Mouse (Mus musculus) limb, embryonic 13.5 days (tissue): ENCODE results near the gene Adh4. TPM values are rescaled to one million over a fixed set of nuclear protein-coding genes. Genes with fewer than 3 reads are reported as not detected.
"Not testable (repeated sequence)": the region's sequence is repeated elsewhere in the genome, so short reads cannot be mapped to it uniquely, and the experiment has no call there.

Source experiments
- ATAC-seq: fragments of 200-750 bp; cut with Nextera tagmentation; 2 replicates; pipeline ENCODE4 v1.8.0; 2017; ENCODE audit warnings: low read depth, moderate number of reproducible peaks, moderate TSS enrichment; ENCODE audit not compliant: low FRiP score
- H3K27ac ChIP-seq: fragments of 300-500 bp; sonication (generic); 2 replicates; pipeline ENCODE4 v1.5.1; 2015; ENCODE audit warnings: inconsistent platforms, mild to moderate bottlenecking, moderate library complexity
- H3K27me3 ChIP-seq: fragments of 300-500 bp; sonication (generic); 2 replicates; pipeline ENCODE4 v1.6.1; 2015; ENCODE audit warnings: mild to moderate bottlenecking, inconsistent platforms
- H3K36me3 ChIP-seq: fragments of 300-500 bp; sonication (generic); 2 replicates; pipeline ENCODE4 v1.6.1; 2015; ENCODE audit warnings: inconsistent platforms, mild to moderate bottlenecking, moderate library complexity
- H3K4me1 ChIP-seq: fragments of 300-500 bp; sonication (generic); 2 replicates; pipeline ENCODE4 v1.6.1; 2015; ENCODE audit warnings: inconsistent platforms
- H3K4me2 ChIP-seq: fragments of 300-500 bp; sonication (generic); replicated peaks from 2 replicates; pipeline ENCODE4 v1.6.1; 2015; ENCODE audit warnings: inconsistent platforms, mild to moderate bottlenecking, moderate library complexity
- H3K4me3 ChIP-seq: fragments of 300-500 bp; sonication (generic); 2 replicates; pipeline ENCODE4 v1.5.1; 2015; ENCODE audit warnings: moderate library complexity, mild to moderate bottlenecking, inconsistent platforms
- H3K9ac ChIP-seq: fragments of 300-500 bp; sonication (generic); 2 replicates; pipeline ENCODE4 v1.6.1; 2015; ENCODE audit warnings: mild to moderate bottlenecking, inconsistent platforms
- H3K9me3 ChIP-seq: fragments of 300-500 bp; sonication (generic); 2 replicates; pipeline ENCODE4 v1.6.1; 2016; ENCODE audit warnings: inconsistent platforms
- WGBS: fragments of 180-500 bp; shearing (Covaris S2); methylation state at CpG from one replicate; pipeline ENCODE4 v1.1.7; 2015; 5-methylcytosine and 5-hydroxymethylcytosine counted together
- polyA plus RNA-seq: library from polyadenylated mRNA; unstranded; fragments of >200 nt; fragmentation: Nextera tagmentation; extraction: Ambion mirVana; gene quantifications from 2 replicates; pipeline ENCODE4 v1.2.1, GENCODE M21; 2015

Adh4 gene
- polyA plus RNA-seq, 1 experiment from 2014 or later = not detected

GRCm38 (mm10) chr3:138452169-138452568 is 36.9 kb downstream of the Adh4 start:
- Histone ChIP-seq H3K9ac (no peak overlapping the region), H3K9me3 (no peaks in the 10 kb centered on the region), H3K4me3 (no peak overlapping the region), H3K4me2 (no peak overlapping the region), H3K27me3 (peaks cover 3% of the 10 kb centered on the region; the same call in 1 of the 2 replicates), H3K36me3 (peaks cover 94% of the 10 kb centered on the region), H3K4me1 (peaks cover 15% of the 10 kb centered on the region), H3K27ac (no peak overlapping the region)
- no peak for ATAC-seq
- WGBS = 88% methylated on average over 10 of the region's 10 CpGs

- Histone ChIP-seq H3K4me2 (no peak overlapping the region), H3K27me3 (no peaks in the 10 kb centered on the region), H3K36me3 (peaks cover 94% of the 10 kb centered on the region), H3K9ac (no peak overlapping the region), H3K27ac (no peak overlapping the region), H3K4me1 (peaks cover 10% of the 10 kb centered on the region), H3K9me3 (no peaks in the 10 kb centered on the region), H3K4me3 (no peak overlapping the region)
- WGBS = 88% methylated on average over 1 of the region's 1 CpGs
- no peak for ATAC-seq
Measured at GRCm38 (mm10) chr3:138454234-138454633, 39.0 kb downstream of the Adh4 start.

GRCm38 (mm10) chr3:138454711-138455435 is 39.6 kb downstream of the Adh4 start:
- 88% methylated on average over 13 of the region's 13 CpGs for WGBS
- Histone ChIP-seq H3K9ac (no peak overlapping the region), H3K27me3 (no peaks in the 10 kb centered on the region), H3K9me3 (no peaks in the 10 kb centered on the region), H3K27ac (no peak overlapping the region), H3K4me2 (no peak overlapping the region), H3K36me3 (peaks cover 94% of the 10 kb centered on the region), H3K4me1 (peaks cover 4% of the 10 kb centered on the region; the same call in 1 of the 2 replicates), H3K4me3 (no peak overlapping the region)
- ATAC-seq = no peak

- WGBS = 94% methylated on average over 3 of the region's 3 CpGs
- Histone ChIP-seq H3K4me2 (no peak overlapping the region), H3K27ac (no peak overlapping the region)
Measured at GRCm38 (mm10) chr3:138458441-138458840, 43.2 kb downstream of the Adh4 start.

GRCm38 (mm10) chr3:138460260-138460659 is 45.0 kb downstream of the Adh4 start:
- no peak overlapping the region for H3K4me3 ChIP-seq
- H3K4me1 ChIP-seq = no peaks in the 10 kb centered on the region
- H3K27me3 ChIP-seq = no peaks in the 10 kb centered on the region
- H3K9me3 ChIP-seq = no peaks in the 10 kb centered on the region
- no peak overlapping the region for H3K9ac ChIP-seq
- WGBS = 84% methylated on average over 13 of the region's 13 CpGs
- H3K4me2 ChIP-seq = no peak overlapping the region
- no peak overlapping the region for H3K27ac ChIP-seq
- peaks cover 89% of the 10 kb centered on the region for H3K36me3 ChIP-seq
- no peak for ATAC-seq

More at GRCm38 (mm10) chr3:138458441-138458840, 43.2 kb downstream of the Adh4 start:
- H3K4me3 ChIP-seq = no peak overlapping the region
- no peaks in the 10 kb centered on the region for H3K27me3 ChIP-seq
- no peaks in the 10 kb centered on the region for H3K4me1 ChIP-seq
- no peak overlapping the region for H3K9ac ChIP-seq
- no peak for ATAC-seq
- H3K9me3 ChIP-seq = no peaks in the 10 kb centered on the region
- peaks cover 90% of the 10 kb centered on the region for H3K36me3 ChIP-seq

GRCm38 (mm10) chr3:138461832-138462231 is 46.6 kb downstream of the Adh4 start:
- Histone ChIP-seq H3K4me1 (no peaks in the 10 kb centered on the region), H3K4me2 (no peak overlapping the region), H3K36me3 (peaks cover 88% of the 10 kb centered on the region), H3K9ac (no peak overlapping the region), H3K27ac (no peak overlapping the region), H3K9me3 (no peaks in the 10 kb centered on the region), H3K4me3 (no peak overlapping the region), H3K27me3 (no peaks in the 10 kb centered on the region)
- 93% methylated on average over 3 of the region's 3 CpGs for WGBS
- 0 out of 2 replicates have a peak, but pooled peaks have one; percentile 39 for ATAC-seq

GRCm38 (mm10) chr3:138463137-138463536 is 47.9 kb downstream of the Adh4 start:
- Histone ChIP-seq H3K27me3 (no peaks in the 10 kb centered on the region), H3K4me2 (no peak overlapping the region), H3K4me3 (no peak overlapping the region), H3K9me3 (no peaks in the 10 kb centered on the region), H3K36me3 (peaks cover 85% of the 10 kb centered on the region), H3K4me1 (no peaks in the 10 kb centered on the region), H3K27ac (no peak overlapping the region), H3K9ac (no peak overlapping the region)
- ATAC-seq = peak; percentile 59; the same call in 1 of the 2 replicates
- 86% methylated on average over 2 of the region's 2 CpGs for WGBS

- no peak for ATAC-seq
- peaks cover 85% of the 10 kb centered on the region for H3K36me3 ChIP-seq
Measured at GRCm38 (mm10) chr3:138463807-138464206, 48.5 kb downstream of the Adh4 start.

GRCm38 (mm10) chr3:138464573-138465147 is 49.4 kb downstream of the Adh4 start:
- Histone ChIP-seq H3K9me3 (no peaks in the 10 kb centered on the region), H3K27me3 (no peaks in the 10 kb centered on the region), H3K4me2 (no peak overlapping the region), H3K4me3 (no peak overlapping the region), H3K9ac (no peak overlapping the region), H3K4me1 (no peaks in the 10 kb centered on the region), H3K36me3 (peaks cover 86% of the 10 kb centered on the region), H3K27ac (no peak overlapping the region)
- 67% methylated on average over 16 of the region's 16 CpGs for WGBS
- no peak for ATAC-seq

More at GRCm38 (mm10) chr3:138463807-138464206, 48.5 kb downstream of the Adh4 start:
- WGBS = 85% methylated on average over 6 of the region's 6 CpGs
- H3K9ac ChIP-seq = no peak overlapping the region
- no peak overlapping the region for H3K4me3 ChIP-seq
- no peak overlapping the region for H3K27ac ChIP-seq
- no peaks in the 10 kb centered on the region for H3K9me3 ChIP-seq
- H3K4me2 ChIP-seq = no peak overlapping the region
- no peaks in the 10 kb centered on the region for H3K27me3 ChIP-seq
- H3K4me1 ChIP-seq = no peaks in the 10 kb centered on the region

GRCm38 (mm10) chr3:138466656-138467055 is 51.4 kb downstream of the Adh4 start:
- WGBS = 84% methylated on average over 1 of the region's 1 CpGs
- H3K4me2 ChIP-seq, ATAC-seq, H3K4me3 ChIP-seq, H3K27ac ChIP-seq, H3K9ac ChIP-seq, H3K27me3 ChIP-seq, H3K9me3 ChIP-seq, H3K4me1 ChIP-seq: not testable (repeated sequence)
- H3K36me3 ChIP-seq = peaks cover 79% of the 10 kb centered on the region

- Histone ChIP-seq H3K9me3 (no peaks in the 10 kb centered on the region), H3K27ac (no peak overlapping the region), H3K36me3 (peaks cover 69% of the 10 kb centered on the region), H3K9ac (no peak overlapping the region), H3K4me1 (no peaks in the 10 kb centered on the region), H3K27me3 (no peaks in the 10 kb centered on the region), H3K4me2 (no peak overlapping the region), H3K4me3 (no peak overlapping the region)
- WGBS = 77% methylated on average over 3 of the region's 3 CpGs
- no peak for ATAC-seq
Measured at GRCm38 (mm10) chr3:138471066-138471465, 55.8 kb downstream of the Adh4 start.

- 92% methylated on average over 8 of the region's 8 CpGs for WGBS
- no peak for ATAC-seq
Measured at GRCm38 (mm10) chr3:138479489-138479888, 64.2 kb downstream of the Adh4 start.

More at GRCm38 (mm10) chr3:138479489-138479888, 64.2 kb downstream of the Adh4 start:
- H3K9me3 ChIP-seq = peaks cover 1% of the 10 kb centered on the region; the same call in 1 of the 2 replicates
- no peaks in the 10 kb centered on the region for H3K27me3 ChIP-seq
- no peak overlapping the region for H3K9ac ChIP-seq
- no peak overlapping the region for H3K4me2 ChIP-seq
- H3K4me1 ChIP-seq = no peaks in the 10 kb centered on the region
- no peak overlapping the region for H3K27ac ChIP-seq
- no peak overlapping the region for H3K4me3 ChIP-seq
- H3K36me3 ChIP-seq = peaks cover 57% of the 10 kb centered on the region
